Mouse (Mus musculus) thymus, postnatal 10 days (tissue): ENCODE data around the gene Dpysl5.

Experiments used
- DNase-seq, 2 experiments: peaks; one replicate each; pipeline ENCODE4 v3.0.0; 2021; ENCODE audit warnings: low spot score in 2 of 2

The Dpysl5 gene

DNA sequence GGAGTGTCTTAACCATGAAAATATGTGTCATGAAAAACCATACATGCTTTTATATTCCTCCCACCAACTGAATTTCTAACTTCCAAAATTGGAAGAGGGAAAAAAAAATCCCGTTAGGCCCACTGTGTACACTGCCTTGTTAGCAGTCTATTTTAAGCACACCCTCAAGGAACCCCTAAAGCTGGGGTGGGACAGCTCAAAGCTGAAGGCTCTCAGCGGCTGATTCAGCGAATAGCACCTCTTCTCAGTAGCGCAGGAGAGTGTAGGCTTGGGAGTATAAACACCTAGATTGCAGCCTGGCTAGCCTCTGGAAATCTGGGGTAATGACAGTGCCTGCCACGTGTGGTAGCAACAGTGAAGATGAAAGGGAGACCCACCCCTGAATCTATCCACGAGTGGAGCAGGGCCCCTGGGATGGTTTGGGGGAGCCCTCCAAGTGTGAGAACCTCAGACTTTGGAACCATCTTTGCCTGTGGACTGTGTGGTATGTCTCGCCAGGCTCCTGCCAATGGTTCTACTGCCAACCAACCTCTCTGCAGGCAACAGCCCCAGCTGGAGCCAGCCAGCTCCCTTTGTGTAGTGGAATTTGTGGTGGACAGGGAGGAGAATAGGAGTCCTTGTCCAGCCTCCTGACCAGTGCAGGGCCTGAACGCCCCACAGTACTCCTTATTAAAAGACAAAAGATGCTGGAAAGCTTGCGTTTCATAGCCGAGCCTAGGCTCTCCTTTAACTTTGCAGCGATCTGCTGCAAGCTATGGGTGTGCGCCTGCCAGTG lies 54.4 kb downstream of the Dpysl5 start:
- DNase-seq: no peak

GRCm38 (mm10) chr5:30768082-30768481 lies 56.7 kb downstream of the Dpysl5 start:
- no peak for DNase-seq

GRCm38 (mm10) chr5:30768598-30768997 lies 57.2 kb downstream of the Dpysl5 start:
- DNase-seq: no peak

- no peak for DNase-seq
These were observed 57.7 kb downstream of the Dpysl5 start for GRCm38 (mm10) chr5:30769075-30769474.

- peak; percentile 57 to 80 for DNase-seq
These were observed 63.4 kb downstream of the Dpysl5 start for GRCm38 (mm10) chr5:30774601-30775371.

DNA sequence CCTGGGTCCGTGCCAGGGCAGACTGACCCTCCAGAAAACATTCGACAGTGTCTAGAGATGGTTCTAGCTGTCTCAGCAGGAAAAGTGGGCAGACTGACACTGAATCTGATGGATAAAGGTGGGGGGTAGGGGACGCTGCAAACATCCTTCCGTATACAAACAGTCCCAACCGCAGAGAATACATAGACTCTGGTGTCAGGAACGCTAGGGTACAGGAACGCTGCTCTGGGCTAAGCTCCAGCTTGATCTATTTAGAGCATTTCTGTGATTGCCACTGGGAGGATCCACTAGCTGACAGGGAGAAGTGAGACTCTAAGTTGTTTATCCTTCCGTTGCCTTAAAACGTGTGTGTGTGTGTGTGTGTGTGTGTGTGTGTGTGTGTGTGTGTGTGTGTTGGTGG lies 69.3 kb downstream of the Dpysl5 start:
- DNase-seq: no peak

DNA sequence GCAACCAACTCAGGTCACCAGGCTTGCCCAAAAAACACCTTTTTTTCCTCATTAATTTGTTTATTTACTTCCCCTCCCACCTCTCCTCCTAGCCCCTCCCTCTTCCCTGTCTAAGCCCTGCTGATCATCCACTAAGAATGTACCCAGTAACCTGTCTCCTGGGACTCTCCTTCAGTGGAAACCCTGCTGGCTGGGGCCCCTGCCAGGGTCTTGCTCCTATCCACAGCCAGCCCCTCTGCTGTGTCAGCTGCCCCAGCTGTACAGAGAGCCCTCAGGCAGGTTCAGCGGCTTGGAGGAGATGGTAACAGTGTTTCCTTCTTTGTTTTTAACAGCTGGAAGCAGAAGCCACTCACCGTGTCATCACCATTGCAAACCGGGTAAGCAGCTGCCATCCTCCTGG lies 69.8 kb downstream of the Dpysl5 start:
- no peak for DNase-seq

DNA sequence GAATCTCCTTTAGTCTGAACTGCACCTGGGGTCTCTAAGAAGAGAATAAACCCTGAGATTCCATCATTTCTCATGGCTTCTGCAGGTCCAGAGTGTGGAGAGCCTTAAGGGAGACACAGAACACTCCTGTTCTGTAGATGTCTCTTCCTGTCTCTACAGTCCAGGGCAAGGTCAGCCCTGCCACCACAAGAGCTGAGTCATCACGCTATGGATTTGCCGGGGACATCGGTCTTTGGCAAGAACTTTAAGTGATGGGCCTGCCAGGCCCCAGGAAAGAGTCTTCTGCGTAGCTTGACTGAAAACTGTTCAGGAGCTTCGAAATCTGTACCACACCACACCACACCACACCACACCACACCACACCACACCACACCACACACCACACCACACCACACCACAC lies 76.0 kb downstream of the Dpysl5 start:
- DNase-seq: no peak

GRCm38 (mm10) chr5:30790047-30790446 lies 78.7 kb downstream of the Dpysl5 start:
- no peak for DNase-seq

DNA sequence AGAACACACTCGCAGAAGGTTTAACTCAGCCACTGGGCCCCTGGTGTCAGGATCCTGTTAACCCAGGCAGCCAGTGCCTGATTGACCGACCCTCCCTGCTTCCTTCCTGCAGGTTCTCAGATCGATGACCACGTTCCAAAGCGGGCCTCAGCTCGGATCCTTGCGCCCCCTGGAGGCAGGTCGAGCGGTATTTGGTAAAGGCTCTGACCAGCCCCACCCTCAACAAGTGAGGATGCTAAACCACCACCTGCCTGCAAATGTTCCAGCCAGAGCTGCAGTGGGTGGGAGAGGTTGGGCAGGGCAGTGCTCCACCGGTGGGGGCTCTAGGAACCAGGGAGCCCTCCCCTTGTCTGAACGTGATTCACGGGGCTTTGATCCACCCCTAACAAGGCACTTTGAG lies 84.8 kb downstream of the Dpysl5 start:
- peak; percentile 39 to 78 for DNase-seq

GRCm38 (mm10) chr5:30797482-30797881 lies 86.1 kb downstream of the Dpysl5 start:
- DNase-seq: no peak

GRCm38 (mm10) chr5:30797982-30798381 lies 86.6 kb downstream of the Dpysl5 start:
- DNase-seq: no peak

GRCm38 (mm10) chr5:30798965-30799364 lies 87.6 kb downstream of the Dpysl5 start:
- DNase-seq: no peak

- no peak for DNase-seq
These were observed 91.5 kb downstream of the Dpysl5 start for GRCm38 (mm10) chr5:30802724-30803467.

GRCm38 (mm10) chr5:30806106-30806505 lies 94.7 kb downstream of the Dpysl5 start:
- DNase-seq: peak; percentile 23 to 74

DNA sequence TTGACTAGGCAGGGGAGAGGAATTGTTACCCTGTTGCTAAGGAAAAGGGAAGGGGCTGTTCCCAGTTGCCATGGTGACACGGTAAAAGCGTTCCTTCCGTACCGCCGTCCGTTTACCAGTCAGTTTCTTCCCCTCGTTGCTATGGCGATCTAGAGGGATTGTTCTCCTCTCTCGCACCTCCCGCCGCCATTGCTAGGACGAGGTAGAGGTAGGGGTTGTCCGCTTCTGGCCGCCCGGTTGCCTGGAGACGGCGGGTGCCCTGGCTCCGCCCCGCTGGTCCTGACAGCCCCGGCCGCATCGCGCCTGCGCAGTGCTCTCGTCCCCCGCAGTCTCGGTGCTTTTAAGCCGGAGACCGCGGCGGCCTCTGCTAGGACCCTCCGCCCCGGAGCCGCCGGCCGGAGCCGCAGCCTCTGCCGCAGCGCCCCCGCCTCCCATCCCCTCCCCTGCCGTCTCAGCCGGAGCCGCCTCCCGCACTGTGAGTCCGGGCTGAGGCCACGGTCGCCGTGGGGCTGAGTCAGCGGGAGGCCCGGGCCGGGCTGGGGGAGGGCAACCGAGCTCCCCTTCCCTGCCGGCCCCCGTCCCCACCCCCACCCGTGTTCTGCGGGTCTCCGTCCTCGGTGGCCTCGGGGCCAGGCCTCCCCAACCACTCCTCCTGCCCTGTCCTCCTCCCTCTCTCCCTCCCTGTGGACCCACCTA lies 103.2 kb downstream of the Dpysl5 start, which contains the start of gene Mapre3:
Gene Mapre3 (plus strand): TSS at position 218 of the 696 bp plus-strand sequence.
- DNase-seq: peak; percentile 60 to 77

DNA sequence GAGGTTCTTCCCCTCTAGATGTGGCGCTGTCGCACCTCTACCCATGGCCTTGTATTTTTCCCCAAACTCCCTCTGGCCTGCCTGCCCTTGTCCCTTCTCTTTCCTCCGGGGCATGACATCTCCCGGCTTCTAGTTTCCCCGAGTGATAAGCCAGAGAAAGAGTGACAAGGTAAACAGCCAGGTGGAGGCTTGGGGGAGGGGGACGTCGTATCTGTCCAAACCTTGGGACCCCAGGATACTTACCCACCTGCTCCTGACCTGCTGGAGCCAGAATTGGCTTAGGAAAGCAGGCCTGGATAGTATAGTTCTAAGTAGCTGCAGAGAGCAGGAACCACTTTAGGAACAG lies 103.7 kb downstream of the Dpysl5 start:
- DNase-seq: no peak

GRCm38 (mm10) chr5:30816261-30816791 lies 105.0 kb downstream of the Dpysl5 start:
- DNase-seq: no peak

GRCm38 (mm10) chr5:30818758-30819309 lies 107.5 kb downstream of the Dpysl5 start:
- no peak for DNase-seq

DNA sequence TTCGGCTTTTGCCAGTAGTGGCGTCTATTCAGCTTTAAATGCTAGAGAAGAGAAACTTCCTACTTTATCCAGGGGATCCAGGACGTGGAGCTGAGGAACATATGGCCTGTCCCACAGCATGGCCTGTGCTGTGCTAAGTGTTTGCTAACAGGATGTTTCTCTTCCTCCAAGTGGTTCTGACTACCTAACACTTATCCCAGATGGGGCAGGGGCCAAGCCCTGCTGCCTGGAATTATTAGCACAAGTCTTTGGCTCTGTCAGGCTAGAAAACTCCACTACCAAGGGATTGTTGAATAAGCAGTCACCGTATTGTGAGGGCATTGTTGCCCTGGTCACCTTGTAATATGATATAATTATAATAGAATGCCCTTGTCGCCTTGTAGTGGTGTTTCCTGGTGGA lies 111.3 kb downstream of the Dpysl5 start:
- no peak for DNase-seq

DNA sequence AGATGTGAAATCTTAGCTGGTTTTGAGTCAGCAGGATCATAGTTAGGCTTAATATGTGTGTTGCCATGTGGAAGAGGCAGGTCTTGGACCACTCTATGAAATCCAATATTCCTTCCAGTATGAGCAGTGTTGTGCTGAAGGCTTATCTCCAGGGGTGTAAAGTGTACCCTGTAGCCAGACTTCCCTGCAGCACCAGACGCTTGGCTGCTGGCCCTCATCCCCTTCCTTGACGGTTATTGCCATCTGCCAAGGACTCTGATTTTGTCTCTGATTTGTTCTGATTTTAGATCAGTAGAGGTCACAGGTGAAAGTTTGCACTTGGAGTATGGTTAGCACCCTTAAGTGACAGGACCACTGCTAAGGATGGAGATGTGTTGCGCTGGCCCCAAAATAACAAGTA lies 111.7 kb downstream of the Dpysl5 start:
- no peak for DNase-seq
